Mouse (Mus musculus) cerebellum, postnatal 25 days (tissue): ENCODE measurements around the gene Vat1.
A peak's percentile ranks its signal among the peaks of the same experiment; 100 is the strongest.
"Not testable (repeated sequence)": the region's sequence is repeated elsewhere in the genome, so short reads cannot be mapped to it uniquely, and the experiment has no call there.

ENCODE experiments used
- DNase-seq, 2 experiments: peaks; one replicate each; pipeline ENCODE4 v3.0.0; 2021; ENCODE audit warnings: mixed read lengths in 2 of 2

Gene Vat1

GRCm38 (mm10) chr11:101465869-101466551 is at the start of gene Vat1:
Gene Vat1, minus strand, starts transcription at chr11:101466230.
- DNase-seq = peak; percentile 69 to 84

- DNase-seq = no peak
Observed at GRCm38 (mm10) chr11:101507090-101507489, 41.1 kb upstream of the Vat1 start.

GRCm38 (mm10) chr11:101506269-101506780 is 40.3 kb upstream of the Vat1 start:
- no peak for DNase-seq

GRCm38 (mm10) chr11:101486126-101486525 is 20.1 kb upstream of the Vat1 start:
- DNase-seq = no peak

GRCm38 (mm10) chr11:101485509-101486028 is 19.5 kb upstream of the Vat1 start:
- no peak for DNase-seq

GRCm38 (mm10) chr11:101484814-101485213 is 18.8 kb upstream of the Vat1 start:
- DNase-seq = no peak

- no peak for DNase-seq
Observed at GRCm38 (mm10) chr11:101484245-101484644, 18.2 kb upstream of the Vat1 start.

- DNase-seq = no peak
Observed at GRCm38 (mm10) chr11:101483804-101484203, 17.8 kb upstream of the Vat1 start.

- no peak for DNase-seq
Observed at GRCm38 (mm10) chr11:101480912-101481311, 14.9 kb upstream of the Vat1 start.

GRCm38 (mm10) chr11:101479171-101479635 is 13.2 kb upstream of the Vat1 start:
- no peak for DNase-seq

GRCm38 (mm10) chr11:101477552-101478211 is 11.7 kb upstream of the Vat1 start:
- DNase-seq = no peak

- DNase-seq = no peak
Observed at GRCm38 (mm10) chr11:101477194-101477551, 11.1 kb upstream of the Vat1 start.

GRCm38 (mm10) chr11:101476361-101476760 is 10.3 kb upstream of the Vat1 start:
- DNase-seq = not testable (repeated sequence)

- no peak for DNase-seq
Observed at GRCm38 (mm10) chr11:101474298-101474697, 8.3 kb upstream of the Vat1 start.

- not testable (repeated sequence) for DNase-seq
Observed at GRCm38 (mm10) chr11:101473686-101474085, 7.7 kb upstream of the Vat1 start.

GRCm38 (mm10) chr11:101472336-101472735 is 6.3 kb upstream of the Vat1 start:
- peak in 1 of 2 experiments; percentile 46 for DNase-seq

GRCm38 (mm10) chr11:101471926-101472325 is 5.9 kb upstream of the Vat1 start:
- DNase-seq = no peak

- DNase-seq = no peak
Observed at GRCm38 (mm10) chr11:101470206-101470605, 4.2 kb upstream of the Vat1 start.

- no peak for DNase-seq
Observed at GRCm38 (mm10) chr11:101469155-101469554, 3.1 kb upstream of the Vat1 start.

GRCm38 (mm10) chr11:101468731-101469130 is 2.7 kb upstream of the Vat1 start:
- no peak for DNase-seq

GRCm38 (mm10) chr11:101468263-101468688 is 2.2 kb upstream of the Vat1 start:
- no peak for DNase-seq

- peak; percentile 77 to 85 for DNase-seq
Observed at GRCm38 (mm10) chr11:101467477-101468262, 1.6 kb upstream of the Vat1 start.

GRCm38 (mm10) chr11:101466552-101466950 is 521 bp upstream of the Vat1 start:
- not testable (repeated sequence) for DNase-seq
